Mouse (Mus musculus): ENCODE data around the gene Upk1b.

Gene Upk1b

GRCm38 (mm10) chr16:38724256-38724655, 75.9 kb downstream of the Upk1b start:
- DNase-seq (ENCODE audit: inconsistent age in 2 of 2, low spot score in 1 of 2), result no peak

All from adrenal gland, adult (tissue).